Mouse (Mus musculus): Measurements from ENCODE around the gene Pld1.

Gene Pld1

DNA sequence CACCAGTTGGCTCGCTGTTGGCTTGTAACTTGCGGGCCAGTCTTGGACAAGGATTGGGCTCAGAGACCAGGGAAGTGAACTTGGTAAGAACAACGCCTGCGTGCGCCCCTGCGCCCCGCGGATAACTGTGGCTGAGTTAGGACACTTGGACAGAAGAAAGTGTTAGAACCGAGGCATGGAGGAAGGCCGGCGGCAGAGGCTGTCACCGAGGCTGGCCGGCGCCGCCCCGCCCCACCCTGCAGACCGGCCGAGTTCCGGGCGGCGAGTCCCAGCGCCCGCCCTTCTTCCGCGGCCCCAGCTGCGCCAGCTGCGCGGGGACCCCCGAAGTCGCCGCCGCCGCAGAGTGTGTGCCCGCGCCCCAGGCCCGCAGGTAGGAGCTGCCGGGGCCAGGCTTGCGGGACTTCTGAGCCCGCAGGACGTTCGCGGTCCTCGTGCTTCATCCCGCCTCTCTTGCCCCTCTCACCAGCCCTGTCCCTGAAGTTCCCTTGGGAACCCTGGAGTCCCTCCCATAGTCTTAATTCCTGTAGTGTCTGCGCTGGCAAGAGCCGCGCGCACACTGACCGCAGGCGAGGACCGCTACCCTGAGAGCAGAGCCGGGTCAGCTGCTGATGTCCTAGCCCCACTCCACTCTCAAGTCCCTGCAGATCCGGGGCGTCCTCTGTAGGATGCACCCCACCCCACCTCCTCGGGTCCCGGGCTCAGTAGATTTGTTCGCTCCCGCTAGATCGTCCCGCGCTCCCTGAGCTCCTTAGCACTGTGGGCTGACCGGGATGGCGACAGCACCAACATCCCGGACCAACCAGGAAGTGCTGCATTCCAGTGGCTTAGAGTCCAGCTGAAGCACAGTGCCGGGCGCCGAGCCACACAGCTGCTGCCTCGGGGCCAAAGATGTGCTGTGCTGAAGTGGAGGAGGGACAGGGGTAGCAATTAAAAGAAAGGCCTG, at the start of gene Pld1:
TSS of gene Pld1 (plus strand) at position 315 of the 943 bp plus-strand sequence.
- peak; percentile 90 for DNase-seq (ENCODE audit: low spot score)

GRCm38 (mm10) chr3:27896318-27896892, 42.1 kb upstream of the Pld1 start, which contains the start of gene Tmem212:
Gene Tmem212, minus strand, starts transcription at chr3:27896368.
- no peak for DNase-seq (ENCODE audit: low spot score)

GRCm38 (mm10) chr3:27898178-27898577, 40.3 kb upstream of the Pld1 start:
- DNase-seq (ENCODE audit: low spot score) = no peak

- DNase-seq (ENCODE audit: low spot score) = peak; percentile 76
Observed at GRCm38 (mm10) chr3:27899012-27899726, 39.3 kb upstream of the Pld1 start.

DNA sequence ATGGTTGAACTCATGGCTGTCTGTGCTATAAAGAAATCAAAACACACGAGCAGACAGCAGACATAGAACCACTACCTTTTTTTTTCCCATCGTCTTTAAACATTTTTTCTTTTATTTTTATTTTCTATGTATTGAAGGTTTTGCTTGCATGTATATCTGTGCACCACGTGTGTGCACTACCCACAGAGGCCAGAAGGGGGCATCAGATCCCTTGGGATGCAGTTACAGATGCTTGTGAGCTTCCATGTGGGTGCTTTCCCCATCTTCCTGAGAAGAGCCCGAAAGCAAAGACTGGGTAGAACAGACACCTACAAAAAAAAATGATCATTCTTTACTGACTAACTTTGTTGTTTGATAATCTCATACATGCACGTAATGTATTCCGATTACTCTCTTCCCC, 36.6 kb upstream of the Pld1 start:
- DNase-seq (ENCODE audit: low spot score) = no peak

- DNase-seq (ENCODE audit: low spot score) = no peak
Observed at GRCm38 (mm10) chr3:27904659-27905330, 33.7 kb upstream of the Pld1 start.

DNA sequence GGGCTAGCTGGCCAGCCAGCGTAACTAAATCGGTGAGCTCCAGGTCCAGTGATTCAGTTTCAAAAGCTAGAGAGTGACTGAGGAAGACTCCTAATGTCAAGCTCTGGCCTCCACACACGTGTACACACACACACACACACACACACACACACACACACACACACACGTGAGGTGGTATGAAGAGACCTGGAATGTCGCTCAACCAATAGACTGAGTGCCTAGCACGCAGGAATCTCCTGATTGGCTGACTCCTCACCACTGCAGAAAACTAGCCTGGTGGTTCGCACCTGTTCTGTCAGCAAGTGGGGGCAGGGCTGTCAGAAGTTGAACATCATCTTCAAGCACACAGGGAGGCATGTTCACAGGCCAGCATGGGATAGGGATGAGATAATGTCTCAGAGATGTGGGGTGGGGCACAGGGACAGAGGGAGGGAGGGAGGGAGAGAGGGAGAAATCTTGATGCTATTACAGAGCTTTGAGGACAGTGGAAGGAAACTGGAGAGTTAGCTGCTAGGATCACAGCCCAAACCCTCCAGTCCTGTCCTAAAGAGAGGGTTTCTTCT, 31.8 kb upstream of the Pld1 start:
- DNase-seq (ENCODE audit: low spot score) = no peak

DNA sequence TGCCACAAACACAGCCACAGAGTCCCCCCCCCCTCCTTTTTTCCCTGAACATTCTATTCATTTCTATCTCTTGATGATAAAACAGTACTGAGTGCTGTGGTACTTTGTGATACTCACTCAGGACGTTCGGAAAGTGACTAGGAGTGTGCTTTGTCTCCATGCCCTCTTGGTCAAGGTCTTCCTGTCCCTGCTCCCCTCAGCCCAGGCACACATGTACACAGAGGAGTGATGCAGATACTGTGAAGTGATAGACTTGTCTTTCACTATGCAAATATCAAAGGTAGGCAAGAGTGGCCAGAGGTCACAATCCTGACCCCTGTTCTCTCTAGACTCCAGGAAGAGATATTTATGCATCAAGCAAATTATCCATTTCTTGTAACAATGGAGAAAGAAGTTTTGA, 31.2 kb upstream of the Pld1 start:
- no peak for DNase-seq (ENCODE audit: low spot score)

GRCm38 (mm10) chr3:27908316-27908715, 30.2 kb upstream of the Pld1 start:
- no peak for DNase-seq (ENCODE audit: low spot score)

DNA sequence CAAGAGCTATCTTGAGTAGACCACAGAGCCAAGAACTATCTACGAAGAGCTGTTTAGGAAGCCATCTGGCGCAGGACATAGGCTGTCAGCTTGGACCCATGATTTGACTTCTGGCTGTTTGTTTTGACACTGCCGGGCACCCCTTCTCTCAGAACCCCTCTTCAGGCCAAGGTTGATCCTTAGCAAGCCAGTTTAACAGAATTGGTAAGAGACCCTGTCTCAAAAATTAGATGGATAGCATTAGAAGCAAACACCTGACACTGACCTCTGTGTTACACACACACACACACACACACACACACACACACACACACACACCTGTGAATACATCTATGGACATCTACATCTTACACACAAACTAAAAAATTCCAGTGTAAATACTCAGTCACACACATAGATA, 29.5 kb upstream of the Pld1 start:
- DNase-seq (ENCODE audit: low spot score) = no peak

- no peak for DNase-seq (ENCODE audit: low spot score)
Observed at GRCm38 (mm10) chr3:27918656-27919436, 19.6 kb upstream of the Pld1 start.

- no peak for DNase-seq (ENCODE audit: low spot score)
Observed at GRCm38 (mm10) chr3:27921268-27922020, 17.1 kb upstream of the Pld1 start.

GRCm38 (mm10) chr3:27924037-27924436, 14.5 kb upstream of the Pld1 start:
- no peak for DNase-seq (ENCODE audit: low spot score)

- DNase-seq (ENCODE audit: low spot score) = no peak
Observed at GRCm38 (mm10) chr3:27929219-27929618, 9.3 kb upstream of the Pld1 start.

- no peak for DNase-seq (ENCODE audit: low spot score)
Observed at GRCm38 (mm10) chr3:27932391-27932790, 6.1 kb upstream of the Pld1 start.

- DNase-seq (ENCODE audit: low spot score) = no peak
Observed at GRCm38 (mm10) chr3:27935644-27936043, 2.9 kb upstream of the Pld1 start.

DNA sequence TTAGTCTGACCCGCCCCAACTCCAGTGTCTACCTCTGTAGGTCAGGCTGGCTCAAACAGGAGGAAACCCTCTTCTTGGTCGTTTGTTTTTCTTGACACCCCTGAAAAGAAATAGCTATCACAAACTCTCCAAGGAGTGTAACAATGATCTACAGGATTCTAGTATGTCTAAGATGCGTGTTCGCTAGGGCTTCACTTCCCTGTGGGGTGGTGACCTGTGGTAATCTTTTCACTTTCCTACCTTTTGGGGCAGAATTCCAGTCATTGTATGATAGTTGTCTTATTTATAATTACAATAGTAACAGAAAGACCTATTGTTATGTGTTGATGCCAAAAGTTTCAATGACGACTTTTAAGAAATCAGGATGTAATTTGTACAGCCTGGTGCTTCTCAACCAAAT, 1.8 kb upstream of the Pld1 start:
- no peak for DNase-seq (ENCODE audit: low spot score)

DNA sequence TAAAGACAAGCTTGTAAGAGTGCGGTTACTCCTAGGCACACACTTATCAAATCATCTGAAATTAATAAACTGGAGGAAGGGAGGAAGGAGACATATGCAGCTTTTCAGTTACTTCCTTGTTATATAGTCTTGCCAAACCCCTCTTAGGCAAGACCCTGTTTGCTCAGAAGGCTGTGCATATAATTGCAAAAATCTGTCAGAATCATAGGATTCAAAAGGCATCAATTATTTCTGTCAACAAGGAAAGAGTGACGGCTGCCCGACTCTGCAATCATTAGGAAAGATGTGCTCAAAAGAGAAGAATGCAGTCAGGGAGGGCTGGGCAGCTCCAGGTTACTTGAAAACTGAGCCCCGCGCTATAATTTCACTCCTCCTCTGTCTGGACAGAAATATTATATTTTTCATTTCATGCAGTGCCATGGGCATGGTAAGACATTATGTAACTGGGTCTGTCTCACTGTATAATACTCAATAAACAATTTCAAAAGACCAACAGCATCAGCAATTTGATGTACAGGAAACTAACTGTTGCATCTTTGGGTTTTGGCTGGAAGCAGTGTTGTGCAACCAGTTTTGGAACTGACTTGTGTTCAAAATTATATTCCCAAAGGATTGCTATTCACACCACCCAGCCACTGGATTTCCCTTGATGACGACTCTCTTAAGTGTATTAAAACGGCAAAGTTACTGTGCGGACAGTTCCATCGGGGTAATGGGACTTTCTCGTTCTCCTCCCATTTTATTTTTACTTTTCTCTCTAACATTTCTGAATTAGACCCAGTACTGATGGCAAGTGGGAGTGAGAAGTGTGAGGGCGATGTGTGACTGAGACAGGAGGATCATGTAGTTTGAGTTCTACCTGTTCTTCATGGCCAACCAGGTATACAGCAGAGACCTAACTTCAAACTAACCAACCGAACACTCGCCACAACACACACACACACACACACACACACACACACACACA, 1.1 kb upstream of the Pld1 start:
- peak; percentile 62 for DNase-seq (ENCODE audit: low spot score)

DNA sequence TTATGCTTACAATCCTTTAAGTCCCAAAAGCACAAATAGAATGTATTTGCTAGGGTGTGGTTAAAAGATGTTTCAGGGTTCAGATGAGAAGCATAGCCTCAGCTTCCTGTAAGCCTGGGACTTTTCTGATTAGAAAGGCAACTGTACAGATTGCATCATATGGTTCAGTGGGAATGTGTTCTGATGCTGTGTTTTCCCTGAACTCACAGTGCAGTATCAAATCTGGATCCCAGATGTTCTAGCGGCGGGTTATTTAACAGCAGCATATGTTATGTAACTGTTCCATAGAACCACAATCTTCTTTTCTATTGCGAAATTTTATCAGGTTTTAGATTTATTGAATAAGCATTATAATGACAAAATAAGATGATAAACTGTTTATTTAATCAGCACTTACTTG, 3.1 kb downstream of the Pld1 start:
- peak; percentile 56 for DNase-seq (ENCODE audit: low spot score)
